Mouse (Mus musculus): ENCODE data around the gene Slc16a13.

- no peak for TF ChIP-seq CTCF (IDR thresholded peaks at IDR 0.05)
- no peak for TF ChIP-seq EP300 (IDR thresholded peaks at IDR 0.05)
Measured at GRCm38 (mm10) chr11:70185120-70185519, 35.7 kb downstream of the Slc16a13 start.

Data from lung, postnatal 0 days (tissue).